Mouse (Mus musculus) liver, adult 2 months (tissue): ENCODE results near the gene Csf1. TPM values are rescaled to one million over a fixed set of nuclear protein-coding genes. Genes with fewer than 3 reads are reported as not detected.

Source experiments
- DNase-seq: peaks from one replicate; pipeline ENCODE4 v3.0.0-alpha.2; 2011; ENCODE audit warnings: low read depth, low spot score; ENCODE audit errors: extremely low read depth
- H3K27ac ChIP-seq: fragments of 200-500 bp; replicated peaks from 2 replicates; pipeline ENCODE4 v1.5.1; 2012; ENCODE audit warnings: low read depth, mild to moderate bottlenecking, control low read depth, inconsistent platforms, low read length; ENCODE audit not compliant: insufficient read depth
- H3K27me3 ChIP-seq: fragments of 200-500 bp; 2 replicates; pipeline ENCODE4 v1.6.1; 2012; ENCODE audit warnings: mild to moderate bottlenecking, moderate library complexity, low read length, inconsistent platforms; ENCODE audit not compliant: control insufficient read depth, insufficient read depth
- H3K36me3 ChIP-seq: fragments of 200-500 bp; 2 replicates; pipeline ENCODE4 v1.6.1; 2012; ENCODE audit warnings: low read length, inconsistent platforms; ENCODE audit not compliant: control insufficient read depth, insufficient read depth
- H3K4me1 ChIP-seq: fragments of 200-500 bp; 2 replicates; pipeline ENCODE4 v1.6.1; 2011; ENCODE audit warnings: low read length; ENCODE audit not compliant: control insufficient read depth, insufficient read depth
- H3K4me3 ChIP-seq: fragments of 200-500 bp; 2 replicates; pipeline ENCODE4 v1.5.1; 2011; ENCODE audit warnings: low read depth, mild to moderate bottlenecking, control low read depth, low read length, moderate library complexity; ENCODE audit not compliant: insufficient read depth
- H3K79me2 ChIP-seq: fragments of 200-500 bp; 2 replicates; pipeline ENCODE4 v1.6.1; 2012; ENCODE audit warnings: inconsistent platforms, mild to moderate bottlenecking, low read length, moderate library complexity; ENCODE audit not compliant: control insufficient read depth, insufficient read depth
- H3K9ac ChIP-seq: fragments of 200-500 bp; 2 replicates; pipeline ENCODE4 v1.6.1; 2012; ENCODE audit warnings: low read depth, mild to moderate bottlenecking, control low read depth, inconsistent platforms, low read length
- CTCF ChIP-seq: fragments of 200-500 bp; IDR thresholded peaks from 2 replicates; pipeline ENCODE4 v1.5.1; 2011; ENCODE audit warnings: low read depth, low read length, control low read depth
- POLR2A ChIP-seq: fragments of 200-500 bp; IDR thresholded peaks from 2 replicates; pipeline ENCODE4 v1.6.1; 2011; ENCODE audit warnings: low read length, control low read depth; ENCODE audit not compliant: insufficient read depth; ENCODE audit errors: extremely low read depth
- WGBS: fragments of 180-500 bp; shearing (Covaris S2); methylation state at CpG from one replicate; pipeline ENCODE4 v1.1.7; 2018; 5-methylcytosine and 5-hydroxymethylcytosine counted together
- polyA plus RNA-seq: library from polyadenylated mRNA; depleted of rRNA; stranded (reverse); fragments of >200 nt; gene quantifications from 2 replicates; pipeline ENCODE4 v1.2.3, GENCODE M21; 2012
- total RNA-seq: library from RNA; depleted of rRNA; stranded (reverse); fragments of >200 nt; gene quantifications from 2 replicates; pipeline ENCODE4 v1.2.3, GENCODE M21; 2014

Gene Csf1
- total and polyA plus RNA-seq, 2 experiments, result 3.3 to 6.6 TPM

- WGBS, result 65% methylated on average over 2 of the region's 2 CpGs
Measured at GRCm38 (mm10) chr3:107758176-107758575, 2.1 kb downstream of the Csf1 start.

DNA sequence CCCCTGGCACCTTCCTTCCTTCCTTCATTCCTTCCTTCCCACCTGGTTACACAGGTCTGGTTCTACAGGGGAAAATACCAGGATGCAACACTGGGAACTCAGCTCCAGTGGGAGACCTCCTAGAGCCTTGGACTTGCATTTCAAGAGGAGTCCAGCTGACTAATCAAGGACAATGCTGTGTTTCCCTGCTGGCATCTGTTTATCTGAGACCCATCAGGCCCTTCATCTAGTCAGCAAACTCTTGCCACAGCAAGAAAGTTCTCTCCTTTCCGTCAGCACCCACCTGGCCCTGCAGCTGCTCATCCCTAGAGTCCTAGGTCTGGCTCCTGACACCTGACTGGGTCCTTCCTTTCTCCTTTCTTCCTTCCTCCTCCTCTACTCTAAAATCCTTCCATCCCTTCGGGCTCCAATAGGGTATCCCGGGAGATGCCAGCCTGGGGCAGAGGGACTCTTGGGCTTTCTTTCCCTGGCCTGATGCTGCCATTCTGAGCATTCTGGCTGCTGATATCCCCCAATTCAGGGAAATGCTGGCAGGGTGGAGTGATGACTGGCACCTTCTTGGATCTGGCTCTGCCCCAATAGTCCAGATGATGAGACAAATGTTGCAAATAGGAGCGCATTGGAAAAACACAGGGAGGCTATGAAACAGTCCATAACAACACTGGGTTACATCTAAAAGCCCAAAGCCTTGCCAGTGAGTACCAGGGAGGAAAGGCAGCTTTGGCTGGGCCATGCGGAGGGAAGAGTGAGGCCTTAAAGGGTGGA, 2.7 kb downstream of the Csf1 start:
- Histone ChIP-seq H3K4me3 (no peak overlapping the region), H3K4me1 (peaks cover 16% of the 10 kb centered on the region), H3K27me3 (no peaks in the 10 kb centered on the region), H3K27ac (no peak overlapping the region), H3K9ac (no peak overlapping the region), H3K36me3 (peaks cover 25% of the 10 kb centered on the region), H3K79me2 (peaks cover 4% of the 10 kb centered on the region; the same call in 1 of the 2 replicates)
- DNase-seq, result no peak
- 80% methylated on average over 5 of the region's 5 CpGs for WGBS
- TF ChIP-seq CTCF (no peak), POLR2A (no peak)

More at GRCm38 (mm10) chr3:107758176-107758575, 2.1 kb downstream of the Csf1 start:
- no peak for TF ChIP-seq CTCF
- TF ChIP-seq POLR2A, result no peak
- 0 out of 2 replicates have a peak overlapping the region, but pooled peaks have one; percentile 2 for H3K9ac ChIP-seq
- peaks cover 16% of the 10 kb centered on the region for H3K4me1 ChIP-seq
- no peak overlapping the region for H3K27ac ChIP-seq
- H3K79me2 ChIP-seq, result peaks cover 4% of the 10 kb centered on the region; the same call in 1 of the 2 replicates
- peaks cover 21% of the 10 kb centered on the region for H3K36me3 ChIP-seq
- DNase-seq, result no peak
- peak overlapping the region; percentile 66; the same call in 1 of the 2 replicates for H3K4me3 ChIP-seq
- H3K27me3 ChIP-seq, result no peaks in the 10 kb centered on the region

DNA sequence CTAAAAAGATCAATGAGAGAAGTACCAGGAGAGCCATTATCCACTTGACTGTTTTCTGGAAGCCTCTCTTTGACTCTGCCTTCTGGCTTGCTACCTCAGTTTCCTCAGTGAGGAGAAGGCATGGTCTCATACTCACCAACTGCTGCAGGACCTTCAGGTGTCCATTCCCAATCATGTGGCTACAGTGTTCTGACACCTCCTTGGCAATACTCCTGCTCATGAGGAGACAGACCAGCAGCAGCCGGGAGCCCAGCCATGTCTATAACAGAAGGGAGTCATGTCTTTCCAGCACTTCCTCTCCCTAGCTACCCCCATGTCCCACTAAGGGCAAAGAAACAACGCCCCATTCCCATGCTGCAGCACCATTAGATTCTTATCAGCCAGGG, 3.8 kb downstream of the Csf1 start:
- Histone ChIP-seq H3K4me3 (no peak overlapping the region), H3K4me1 (peaks cover 16% of the 10 kb centered on the region), H3K27me3 (no peaks in the 10 kb centered on the region), H3K36me3 (peaks cover 31% of the 10 kb centered on the region), H3K9ac (no peak overlapping the region), H3K79me2 (peaks cover 4% of the 10 kb centered on the region; the same call in 1 of the 2 replicates), H3K27ac (no peak overlapping the region)
- no peak for DNase-seq
- no peak for TF ChIP-seq POLR2A
- TF ChIP-seq CTCF, result no peak
- 77% methylated on average over 2 of the region's 2 CpGs for WGBS

DNA sequence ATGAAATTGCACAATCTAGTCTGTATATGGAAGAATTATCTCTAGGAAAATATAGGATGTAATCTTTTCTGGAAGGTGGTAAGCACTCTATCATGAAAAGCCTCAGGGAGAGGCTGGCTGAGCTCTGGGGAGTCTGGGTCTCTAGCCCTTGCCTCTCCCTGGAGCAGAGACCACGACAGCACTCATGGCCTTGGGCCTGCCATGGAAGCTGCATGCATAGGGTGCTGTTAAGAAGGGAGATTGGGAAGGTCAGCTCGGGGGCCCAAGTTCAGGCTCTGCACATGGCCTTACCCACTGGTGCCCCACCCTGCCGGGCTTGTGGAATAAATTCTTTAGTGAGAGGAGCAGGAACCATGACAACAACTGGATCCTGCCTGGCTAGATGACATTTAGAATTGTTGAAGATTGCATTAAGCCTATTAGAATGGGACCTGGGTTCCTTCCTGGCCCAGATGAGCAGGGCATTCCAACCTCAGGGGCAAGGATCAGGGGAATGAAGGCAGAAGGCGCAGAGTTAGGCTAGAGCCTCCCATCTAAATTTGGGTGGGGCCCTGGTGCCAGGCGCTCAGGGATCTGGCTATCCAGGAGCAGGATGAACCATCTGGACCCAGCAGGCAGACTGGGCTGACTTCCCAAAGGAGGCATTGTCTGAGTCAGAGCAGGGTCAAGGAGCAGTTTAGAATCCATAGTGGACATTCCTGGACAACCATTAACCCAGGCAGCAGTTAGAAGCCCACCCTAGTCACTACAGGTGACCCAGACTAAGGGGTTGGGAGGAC, 4.4 kb downstream of the Csf1 start:
- H3K9ac ChIP-seq, result no peak overlapping the region
- WGBS, result 79% methylated on average over 5 of the region's 5 CpGs

GRCm38 (mm10) chr3:107754632-107755031, 5.6 kb downstream of the Csf1 start:
- DNase-seq, result peak; percentile 41
- Histone ChIP-seq H3K27me3 (no peaks in the 10 kb centered on the region), H3K4me1 (peaks cover 10% of the 10 kb centered on the region), H3K4me3 (no peak overlapping the region), H3K9ac (no peak overlapping the region), H3K79me2 (peaks cover 4% of the 10 kb centered on the region; the same call in 1 of the 2 replicates), H3K27ac (no peak overlapping the region), H3K36me3 (peaks cover 41% of the 10 kb centered on the region)
- WGBS, result 68% methylated on average over 3 of the region's 3 CpGs
- TF ChIP-seq POLR2A (no peak), CTCF (peak; percentile 41)

More for the DNA sequence above, 4.4 kb downstream of the Csf1 start:
- Histone ChIP-seq H3K79me2 (peaks cover 4% of the 10 kb centered on the region; the same call in 1 of the 2 replicates), H3K27me3 (no peaks in the 10 kb centered on the region), H3K27ac (no peak overlapping the region), H3K36me3 (peaks cover 34% of the 10 kb centered on the region), H3K4me1 (peaks cover 16% of the 10 kb centered on the region), H3K4me3 (no peak overlapping the region)
- TF ChIP-seq POLR2A (no peak), CTCF (no peak)
- no peak for DNase-seq
